Mouse (Mus musculus) forebrain, embryonic 13.5 days (tissue): ENCODE measurements around the gene Mical2. TPM values are rescaled to one million over a fixed set of nuclear protein-coding genes. Genes with fewer than 3 reads are reported as not detected.

Source experiments
- ATAC-seq: fragments of 200-750 bp; cut with Nextera tagmentation; 2 replicates; pipeline ENCODE4 v1.8.0; 2017
- H3K27ac ChIP-seq: fragments of 300-500 bp; sonication (generic); 2 replicates; pipeline ENCODE4 v1.5.1; 2015; ENCODE audit warnings: inconsistent platforms, mild to moderate bottlenecking, moderate library complexity
- H3K27me3 ChIP-seq: fragments of 300-500 bp; sonication (generic); 2 replicates; pipeline ENCODE4 v1.6.1; 2015; ENCODE audit warnings: mild to moderate bottlenecking, inconsistent platforms
- H3K36me3 ChIP-seq: fragments of 300-500 bp; sonication (generic); 2 replicates; pipeline ENCODE4 v1.6.1; 2015; ENCODE audit warnings: mild to moderate bottlenecking, inconsistent platforms; ENCODE audit not compliant: poor library complexity, severe bottlenecking
- H3K4me1 ChIP-seq: fragments of 300-500 bp; sonication (generic); 2 replicates; pipeline ENCODE4 v1.6.1; 2015; ENCODE audit warnings: inconsistent platforms
- H3K4me2 ChIP-seq: fragments of 300-500 bp; sonication (generic); 2 replicates; pipeline ENCODE4 v1.6.1; 2015; ENCODE audit warnings: inconsistent platforms, mild to moderate bottlenecking, moderate library complexity
- H3K4me3 ChIP-seq: fragments of 300-500 bp; sonication (generic); 2 replicates; pipeline ENCODE4 v1.5.1; 2015; ENCODE audit warnings: mild to moderate bottlenecking, inconsistent platforms
- H3K9ac ChIP-seq: fragments of 300-500 bp; sonication (generic); 2 replicates; pipeline ENCODE4 v1.6.1; 2015; ENCODE audit warnings: mild to moderate bottlenecking, inconsistent platforms
- H3K9me3 ChIP-seq: fragments of 300-500 bp; sonication (generic); replicated peaks from 2 replicates; pipeline ENCODE4 v1.6.1; 2016; ENCODE audit warnings: inconsistent platforms
- WGBS: fragments of 180-500 bp; shearing (Covaris S2); methylation state at CpG from one replicate; pipeline ENCODE4 v1.1.7; 2015; 5-methylcytosine and 5-hydroxymethylcytosine counted together
- polyA plus RNA-seq: library from polyadenylated mRNA; unstranded; fragments of >200 nt; fragmentation: Nextera tagmentation; extraction: Ambion mirVana; gene quantifications from 2 replicates; pipeline ENCODE4 v1.2.1, GENCODE M21; 2015

The Mical2 gene
- polyA plus RNA-seq, 1 experiment from 2014 or later: 1.1 TPM

GRCm38 (mm10) chr7:112405578-112405977 is 179.9 kb downstream of the Mical2 start:
- no peaks in the 10 kb centered on the region for H3K36me3 ChIP-seq
- no peaks in the 10 kb centered on the region for H3K9me3 ChIP-seq
- no peak overlapping the region for H3K4me3 ChIP-seq
- H3K9ac ChIP-seq: no peak overlapping the region
- WGBS: 78% methylated on average over 8 of the region's 8 CpGs
- ATAC-seq: no peak
- peaks cover 7% of the 10 kb centered on the region; the same call in 1 of the 2 replicates for H3K27me3 ChIP-seq
- peaks cover 17% of the 10 kb centered on the region for H3K4me1 ChIP-seq
- H3K4me2 ChIP-seq: no peak overlapping the region
- 0 out of 2 replicates have a peak overlapping the region, but pooled peaks have one; percentile 8 for H3K27ac ChIP-seq

- ATAC-seq: peak; percentile 69
- Histone ChIP-seq H3K4me1 (peaks cover 17% of the 10 kb centered on the region), H3K4me2 (peak overlapping the region; percentile 3; the same call in 1 of the 2 replicates), H3K9ac (no peak overlapping the region), H3K27ac (peak overlapping the region; percentile 1; the same call in 1 of the 2 replicates), H3K9me3 (no peaks in the 10 kb centered on the region), H3K4me3 (no peak overlapping the region), H3K36me3 (no peaks in the 10 kb centered on the region), H3K27me3 (no peaks in the 10 kb centered on the region)
- WGBS: 41% methylated on average over 7 of the region's 7 CpGs
Observed at GRCm38 (mm10) chr7:112407597-112407996, 181.9 kb downstream of the Mical2 start.

GRCm38 (mm10) chr7:112409991-112410390 is 184.3 kb downstream of the Mical2 start:
- ATAC-seq: no peak
- Histone ChIP-seq H3K4me1 (peaks cover 17% of the 10 kb centered on the region), H3K36me3 (no peaks in the 10 kb centered on the region), H3K9ac (no peak overlapping the region), H3K4me2 (no peak overlapping the region), H3K9me3 (no peaks in the 10 kb centered on the region), H3K27ac (no peak overlapping the region), H3K27me3 (0 out of 2 replicates have a peak, but pooled peaks cover 8% of the 10 kb centered on the region), H3K4me3 (no peak overlapping the region)
- 89% methylated on average over 3 of the region's 3 CpGs for WGBS

DNA sequence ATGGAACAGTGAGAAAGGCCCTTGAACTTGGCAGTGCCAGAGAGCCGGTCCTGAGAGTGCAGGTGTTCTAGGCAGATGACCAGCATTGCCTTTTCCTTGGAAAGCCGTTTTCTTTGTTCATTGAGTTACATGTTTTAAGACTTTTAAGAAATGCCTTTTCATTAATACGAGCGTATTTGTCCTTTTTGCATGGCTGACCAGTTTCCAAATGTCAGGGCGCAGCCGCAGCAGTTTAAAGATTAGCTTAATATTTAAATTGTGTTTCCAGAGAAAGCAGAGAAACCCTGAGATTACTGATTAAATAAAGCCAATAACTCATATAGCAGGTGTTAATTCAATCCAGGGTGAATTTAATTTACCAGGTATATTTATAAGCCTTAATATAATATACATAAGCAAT is 187.6 kb downstream of the Mical2 start:
- H3K4me2 ChIP-seq: no peak overlapping the region
- H3K9ac ChIP-seq: no peak overlapping the region
- H3K27ac ChIP-seq: no peak overlapping the region
- peaks cover 20% of the 10 kb centered on the region for H3K4me1 ChIP-seq
- no peak for ATAC-seq
- H3K36me3 ChIP-seq: no peaks in the 10 kb centered on the region
- WGBS: 75% methylated on average over 6 of the region's 6 CpGs
- peaks cover 16% of the 10 kb centered on the region; the same call in 1 of the 2 replicates for H3K27me3 ChIP-seq
- no peak overlapping the region for H3K4me3 ChIP-seq
- no peaks in the 10 kb centered on the region for H3K9me3 ChIP-seq

- no peaks in the 10 kb centered on the region for H3K9me3 ChIP-seq
- peak; percentile 51; the same call in 1 of the 2 replicates for ATAC-seq
- WGBS: 5% methylated on average over 14 of the region's 14 CpGs
- peak overlapping the region; percentile 7; the same call in 1 of the 2 replicates for H3K9ac ChIP-seq
- peaks cover 20% of the 10 kb centered on the region for H3K4me1 ChIP-seq
- H3K27me3 ChIP-seq: peaks cover 18% of the 10 kb centered on the region; the same call in 1 of the 2 replicates
- H3K4me3 ChIP-seq: no peak overlapping the region
- no peaks in the 10 kb centered on the region for H3K36me3 ChIP-seq
- H3K27ac ChIP-seq: peak overlapping the region; percentile 21; the same call in 1 of the 2 replicates
- peak overlapping the region; percentile 46 for H3K4me2 ChIP-seq
Observed at GRCm38 (mm10) chr7:112416058-112416526, 190.4 kb downstream of the Mical2 start.

DNA sequence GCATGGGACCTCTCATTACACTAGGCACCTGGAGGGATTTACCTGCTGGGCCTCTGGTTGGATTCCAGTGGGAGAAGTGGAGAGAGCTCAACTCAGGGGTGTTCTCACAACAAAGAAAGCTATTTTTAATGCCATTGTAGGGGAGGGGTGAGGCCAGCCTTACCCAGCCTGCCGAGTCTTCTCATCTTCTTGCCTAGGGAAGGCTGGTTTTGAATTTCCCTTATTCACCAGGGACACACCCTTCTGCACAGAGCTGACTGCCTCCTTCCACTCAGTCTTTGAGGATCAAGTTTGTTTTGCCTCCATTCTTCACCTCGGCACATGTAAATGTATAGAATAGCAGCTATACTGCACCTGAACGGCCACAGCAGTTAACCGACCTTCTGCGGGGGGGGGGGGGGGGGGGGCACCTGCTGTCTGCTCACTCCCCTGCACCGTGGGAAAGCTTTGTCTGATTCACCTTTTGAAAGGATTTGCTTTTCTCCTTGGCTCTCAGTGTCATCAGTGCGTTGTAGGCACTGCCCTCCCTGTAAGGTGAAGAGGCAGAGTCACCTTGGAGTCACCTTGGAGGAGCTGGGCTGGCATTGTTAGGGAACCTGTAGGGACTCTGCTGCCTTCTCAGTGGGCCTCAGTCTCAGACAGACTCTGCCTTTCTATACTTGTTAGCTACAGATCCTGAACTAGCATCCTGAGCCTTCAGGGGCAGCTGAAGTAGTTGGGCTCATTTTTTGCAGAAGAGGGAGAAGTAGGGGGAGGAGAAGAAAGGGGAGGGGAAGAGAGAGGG is 191.3 kb downstream of the Mical2 start:
- H3K27ac ChIP-seq: peak overlapping the region; percentile 21; the same call in 1 of the 2 replicates
- WGBS: 6% methylated on average over 4 of the region's 7 CpGs
- peaks cover 20% of the 10 kb centered on the region for H3K4me1 ChIP-seq
- H3K9ac ChIP-seq: no peak overlapping the region
- H3K4me2 ChIP-seq: peak overlapping the region; percentile 46
- no peaks in the 10 kb centered on the region for H3K36me3 ChIP-seq
- peaks cover 18% of the 10 kb centered on the region; the same call in 1 of the 2 replicates for H3K27me3 ChIP-seq
- no peaks in the 10 kb centered on the region for H3K9me3 ChIP-seq
- ATAC-seq: 0 out of 2 replicates have a peak, but pooled peaks have one; percentile 24
- H3K4me3 ChIP-seq: no peak overlapping the region

DNA sequence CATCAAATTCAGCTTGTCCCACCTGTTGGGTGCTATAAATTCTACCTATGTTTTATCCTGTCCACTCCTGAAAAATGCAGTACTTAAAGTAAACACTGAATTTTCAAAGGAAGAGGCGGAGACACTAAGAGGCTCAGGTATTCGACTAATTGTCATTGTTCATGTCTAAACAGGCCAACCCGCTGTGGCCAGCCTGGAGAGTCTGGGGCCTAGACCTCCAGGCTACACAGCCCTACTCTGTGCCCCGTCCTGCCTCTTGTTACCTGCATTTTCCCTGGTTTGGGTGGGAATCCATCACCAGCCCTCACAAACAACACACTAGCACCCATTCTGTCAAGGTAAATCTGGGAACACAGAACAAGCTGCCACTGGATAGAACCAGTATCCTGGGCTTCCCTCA is 191.9 kb downstream of the Mical2 start:
- Histone ChIP-seq H3K27ac (no peak overlapping the region), H3K4me2 (no peak overlapping the region), H3K9me3 (no peaks in the 10 kb centered on the region), H3K9ac (no peak overlapping the region), H3K36me3 (no peaks in the 10 kb centered on the region), H3K4me3 (no peak overlapping the region), H3K4me1 (peaks cover 20% of the 10 kb centered on the region), H3K27me3 (peaks cover 18% of the 10 kb centered on the region; the same call in 1 of the 2 replicates)
- no peak for ATAC-seq
- WGBS: 62% methylated on average over 4 of the region's 4 CpGs

DNA sequence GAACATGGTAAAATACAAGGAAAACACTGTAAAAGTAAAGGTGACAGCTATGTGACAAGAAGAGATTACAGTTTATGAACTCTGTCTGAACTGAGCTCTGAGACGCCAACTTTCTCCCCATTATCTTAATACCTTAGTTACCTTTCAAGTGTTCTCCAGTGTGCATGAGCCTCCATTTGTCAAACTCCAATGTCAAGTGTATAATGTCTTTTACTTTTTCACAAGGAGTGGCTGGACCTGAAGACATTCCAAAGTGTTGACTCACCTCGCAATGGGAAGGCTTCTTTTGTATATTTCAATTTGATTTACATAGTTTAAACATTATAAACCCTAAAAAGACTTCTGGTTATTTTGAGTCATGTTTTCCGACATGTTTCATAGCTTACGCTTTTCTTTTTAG is 197.8 kb downstream of the Mical2 start:
- WGBS: 89% methylated on average over 4 of the region's 4 CpGs
- Histone ChIP-seq H3K4me3 (no peak overlapping the region), H3K4me1 (peaks cover 13% of the 10 kb centered on the region), H3K4me2 (no peak overlapping the region), H3K9me3 (no peaks in the 10 kb centered on the region), H3K36me3 (no peaks in the 10 kb centered on the region), H3K9ac (no peak overlapping the region), H3K27me3 (peaks cover 15% of the 10 kb centered on the region; the same call in 1 of the 2 replicates), H3K27ac (no peak overlapping the region)
- ATAC-seq: no peak

DNA sequence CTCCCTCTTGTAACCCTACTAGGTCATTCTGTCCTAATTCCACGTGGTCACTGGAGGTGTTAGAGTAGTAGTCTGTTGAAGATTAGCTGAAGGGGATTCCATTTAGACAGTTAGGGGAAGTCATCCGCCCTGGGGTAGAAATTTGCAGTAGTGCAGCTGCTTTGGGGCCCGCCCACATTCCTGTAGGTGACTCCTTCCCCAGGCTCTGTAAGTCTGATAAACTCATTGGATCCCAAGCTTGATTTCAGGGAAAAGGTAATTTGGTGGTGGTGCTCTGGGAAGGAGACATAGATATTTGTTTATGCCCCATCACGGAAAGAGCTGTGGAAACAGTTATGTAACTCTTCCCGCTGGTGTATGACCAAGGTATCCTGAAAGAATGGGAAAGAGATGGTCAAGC is 201.2 kb downstream of the Mical2 start:
- peak overlapping the region; percentile 92; the same call in 1 of the 2 replicates for H3K4me2 ChIP-seq
- no peak overlapping the region for H3K27ac ChIP-seq
- 72% methylated on average over 5 of the region's 5 CpGs for whole genome bisulfite sequencing
- H3K36me3 ChIP-seq: no peaks in the 10 kb centered on the region
- peaks cover 14% of the 10 kb centered on the region; the same call in 1 of the 2 replicates for H3K27me3 ChIP-seq
- H3K9me3 ChIP-seq: no peaks in the 10 kb centered on the region
- no peak overlapping the region; the same call in 1 of the 2 replicates for H3K9ac ChIP-seq
- ATAC-seq: no peak
- peaks cover 19% of the 10 kb centered on the region for H3K4me1 ChIP-seq
- no peak overlapping the region for H3K4me3 ChIP-seq

- 3% methylated on average over 49 of the region's 49 CpGs for WGBS
- Histone ChIP-seq H3K4me1 (peaks cover 19% of the 10 kb centered on the region), H3K9me3 (no peaks in the 10 kb centered on the region), H3K4me2 (peak within 1 kb of the TSS; percentile 92), H3K27ac (peak within 1 kb of the TSS; percentile 76), H3K4me3 (peak within 1 kb of the TSS; percentile 64), H3K36me3 (no peaks in the 10 kb centered on the region), H3K9ac (peak within 1 kb of the TSS; percentile 82), H3K27me3 (peaks cover 14% of the 10 kb centered on the region; the same call in 1 of the 2 replicates)
- ATAC-seq: peak; percentile 87
Observed at GRCm38 (mm10) chr7:112427357-112428157, 201.9 kb downstream of the Mical2 start, which contains the start of gene Parva. TSS of gene Parva (plus strand) at chr7:112427505.

GRCm38 (mm10) chr7:112428158-112428535 is 202.5 kb downstream of the Mical2 start:
- Histone ChIP-seq H3K27ac (peak overlapping the region; percentile 76), H3K4me1 (peaks cover 19% of the 10 kb centered on the region), H3K9me3 (no peaks in the 10 kb centered on the region), H3K4me2 (peak overlapping the region; percentile 92), H3K4me3 (peak overlapping the region; percentile 64), H3K36me3 (no peaks in the 10 kb centered on the region), H3K9ac (peak overlapping the region; percentile 82), H3K27me3 (0 out of 2 replicates have a peak, but pooled peaks cover 14% of the 10 kb centered on the region)
- peak; percentile 93 for ATAC-seq
- 0% methylated on average over 22 of the region's 22 CpGs for WGBS
